Mouse (Mus musculus) bone marrow macrophage, adult 2 months (primary cell): Measurements from ENCODE around the gene Gm40193.

Experiments used
- CTCF ChIP-seq: IDR thresholded peaks from 2 replicates; pipeline ENCODE4 v1.5.1; 2012; ENCODE audit warnings: low read depth, mild to moderate bottlenecking, low read length, moderate library complexity
- POLR2A ChIP-seq: IDR thresholded peaks from 2 replicates; pipeline ENCODE4 v1.6.1; 2012; ENCODE audit warnings: mild to moderate bottlenecking, low read depth, low read length, borderline replicate concordance

DNA sequence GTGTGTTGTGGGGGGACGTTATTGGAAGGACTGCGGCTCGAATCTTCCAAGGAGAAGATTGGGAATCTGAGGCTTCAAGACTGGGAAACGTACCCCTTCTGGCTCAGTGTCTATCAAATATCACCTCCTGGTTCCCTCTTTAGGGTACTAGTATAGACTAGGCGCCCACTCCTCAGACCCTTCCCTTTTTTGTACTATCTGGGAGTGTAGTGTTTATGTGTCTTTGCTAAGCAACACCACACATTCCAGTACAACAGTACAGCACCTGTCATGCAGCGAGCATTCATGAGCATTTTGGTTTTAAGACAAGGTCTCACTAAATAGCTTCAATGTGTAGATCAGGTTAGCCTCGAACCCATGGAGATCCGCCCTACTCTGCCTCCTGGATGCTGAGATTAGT, 18.8 kb upstream of the Gm40193 start:
- no peak for TF ChIP-seq CTCF
- TF ChIP-seq POLR2A = no peak
